In the genomic region with DNA sequence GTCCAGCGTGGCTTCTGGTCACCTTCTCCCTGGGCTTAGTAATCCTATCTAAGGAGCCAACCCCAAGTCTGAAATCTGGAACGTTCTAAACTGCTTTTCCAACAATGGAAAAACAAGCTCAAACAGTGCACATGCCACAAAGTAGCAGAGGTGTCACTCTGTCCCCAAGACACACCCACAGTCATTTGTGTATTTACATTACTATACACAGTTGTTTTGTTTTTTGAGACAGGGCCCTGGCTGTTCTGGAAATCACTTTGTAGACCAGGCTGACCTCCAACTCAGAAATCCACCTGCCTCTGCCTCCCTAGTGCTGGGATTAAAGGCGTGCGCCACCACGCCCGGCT, we compare ENCODE assay signal across 8 mouse cellular contexts. TPM values are rescaled to one million over a fixed set of nuclear protein-coding genes. Genes with fewer than 3 reads are reported as not detected.
A peak's percentile ranks its signal among the peaks of the same experiment; 100 is the strongest.
DNase-seq lines count a peak whose midpoint lies in the region; ATAC-seq and TF ChIP-seq lines count a peak whose summit lies in the region.

No protein-coding gene starts in this region.

- H3K27ac ChIP-seq in kidney, embryonic 15.5 days = peak overlapping the region; percentile 88
- H3K27ac ChIP-seq in cortical plate, adult 2 months (ENCODE audit: insufficient read depth, low read length) = 0 out of 2 replicates have a peak overlapping the region, but pooled peaks have one; percentile 38
- peak overlapping the region; percentile 79; the same call in 1 of the 2 replicates for H3K27ac ChIP-seq in hindbrain, postnatal 0 days
- H3K27ac ChIP-seq in midbrain, embryonic 14.5 days (replicated peaks; ENCODE audit: low read depth, low read length) = peak overlapping the region; percentile 73; the same call in 1 of the 2 replicates

- WGBS in kidney, embryonic 15.5 days = 62% methylated on average over 6 of the region's 6 CpGs
- 62% methylated on average over 6 of the region's 6 CpGs for WGBS in hindbrain, postnatal 0 days
- WGBS in midbrain, embryonic 14.5 days = 63% methylated on average over 6 of the region's 6 CpGs

- TF ChIP-seq POLR2A in cortical plate, adult 2 months (IDR thresholded peaks at IDR 0.05; ENCODE audit: extremely low read depth, insufficient read depth, low read length) = no peak

- no peak for DNase-seq in kidney, postnatal 10 days
- DNase-seq in hindbrain, postnatal 0 days (ENCODE audit: low spot score) = no peak
- no peak for DNase-seq in midbrain, embryonic 14.5 days
- DNase-seq in layer of hippocampus, postnatal 25 days (ENCODE audit: extremely low spot score in 1 of 2, low spot score in 1 of 2) = no peak
- no peak for DNase-seq in layer of hippocampus, adult 18-20 months (ENCODE audit: low spot score in 2 of 2)
- no peak for DNase-seq in layer of hippocampus, adult 11-12 months (ENCODE audit: low spot score)

- no peak; the same call in 1 of the 2 replicates for ATAC-seq in kidney, embryonic 15.5 days (replicated peaks; ENCODE audit: low FRiP score)
- ATAC-seq in hindbrain, postnatal 0 days = no peak
- ATAC-seq in midbrain, embryonic 14.5 days (ENCODE audit: low FRiP score, low TSS enrichment) = no peak

- peaks cover 23% of the 10 kb centered on the region for H3K4me1 ChIP-seq in kidney, embryonic 15.5 days
- H3K4me1 ChIP-seq in cortical plate, adult 2 months (ENCODE audit: control insufficient read depth, insufficient read depth, low read length) = peaks cover 2% of the 10 kb centered on the region
- peaks cover 8% of the 10 kb centered on the region; the same call in 1 of the 2 replicates for H3K4me1 ChIP-seq in hindbrain, postnatal 0 days (ENCODE audit: insufficient read depth, low read length)
- peaks cover 13% of the 10 kb centered on the region for H3K4me1 ChIP-seq in midbrain, embryonic 14.5 days (ENCODE audit: control insufficient read depth, insufficient read depth, low read length)

- no peaks in the 10 kb centered on the region for H3K27me3 ChIP-seq in kidney, embryonic 15.5 days
- no peaks in the 10 kb centered on the region for H3K27me3 ChIP-seq in hindbrain, postnatal 0 days (ENCODE audit: insufficient read depth, low read length)
- no peaks in the 10 kb centered on the region for H3K27me3 ChIP-seq in midbrain, embryonic 14.5 days (ENCODE audit: control insufficient read depth, insufficient read depth, low read length)

- no peaks in the 10 kb centered on the region for H3K9me3 ChIP-seq in kidney, embryonic 15.5 days (replicated peaks)
- H3K9me3 ChIP-seq in hindbrain, postnatal 0 days (ENCODE audit: low read length) = no peaks in the 10 kb centered on the region
- H3K9me3 ChIP-seq in midbrain, embryonic 14.5 days (ENCODE audit: control insufficient read depth, low read length) = no peaks in the 10 kb centered on the region

- peak overlapping the region; percentile 99 for H3K9ac ChIP-seq in kidney, embryonic 15.5 days
- peak overlapping the region; percentile 94; the same call in 1 of the 2 replicates for H3K9ac ChIP-seq in hindbrain, postnatal 0 days (replicated peaks; ENCODE audit: low read length)
- peak overlapping the region; percentile 96 for H3K9ac ChIP-seq in midbrain, embryonic 14.5 days (replicated peaks; ENCODE audit: low read length)

- peaks cover 13% of the 10 kb centered on the region for H3K36me3 ChIP-seq in kidney, embryonic 15.5 days
- no peaks in the 10 kb centered on the region for H3K36me3 ChIP-seq in hindbrain, postnatal 0 days (ENCODE audit: insufficient read depth, low read length)
- peaks cover 7% of the 10 kb centered on the region; the same call in 1 of the 2 replicates for H3K36me3 ChIP-seq in midbrain, embryonic 14.5 days (ENCODE audit: control insufficient read depth, insufficient read depth, low read length)

- H3K4me3 ChIP-seq in kidney, embryonic 15.5 days (replicated peaks) = peak overlapping the region; percentile 89
- peak overlapping the region; percentile 70 for H3K4me3 ChIP-seq in cortical plate, adult 2 months (ENCODE audit: insufficient read depth, low read length)
- peak overlapping the region; percentile 97 for H3K4me3 ChIP-seq in hindbrain, postnatal 0 days (ENCODE audit: low read length)
- peak overlapping the region; percentile 100 for H3K4me3 ChIP-seq in midbrain, embryonic 14.5 days (replicated peaks; ENCODE audit: low read depth, low read length)

- peak overlapping the region; percentile 82 for H3K4me2 ChIP-seq in kidney, embryonic 15.5 days
- H3K4me2 ChIP-seq in hindbrain, postnatal 0 days (ENCODE audit: low read depth, low read length) = peak overlapping the region; percentile 94
- peak overlapping the region; percentile 90 for H3K4me2 ChIP-seq in midbrain, embryonic 14.5 days (ENCODE audit: low read length)

- no peak for TF ChIP-seq CTCF in cortical plate, adult 2 months (IDR thresholded peaks at IDR 0.05; ENCODE audit: extremely low read depth, insufficient read depth, low read length)
- no peak for TF ChIP-seq CTCF in hindbrain, postnatal 0 days (IDR thresholded peaks at IDR 0.05; ENCODE audit: low read depth)

RNA-seq across cellular contexts. Expression of gene Pelp1, which starts 0.4 kb away (rescaled TPM):
- 40.1 and 42.1 TPM in 2 replicates for polyA plus RNA-seq in kidney, embryonic 15.5 days (2015; fragmentation: Nextera tagmentation; extraction: Ambion mirVana)
- 19.0 and 20.2 TPM in 2 replicates for polyA plus RNA-seq in cortical plate, adult 2 months (2012; rRNA removed)
- 33.7 and 57.5 TPM in 2 replicates for total RNA-seq in hindbrain, postnatal 0 days (2014; rRNA removed)
- 23.6 and 25.5 TPM in 2 replicates for polyA plus RNA-seq in hindbrain, postnatal 0 days (2015; fragmentation: Nextera tagmentation; extraction: Ambion mirVana)
- 28.2 and 34.0 TPM in 2 replicates for polyA plus RNA-seq in midbrain, embryonic 14.5 days (2014; fragmentation: Nextera tagmentation; extraction: Ambion mirVana)
- total RNA-seq in layer of hippocampus, postnatal 25 days (2021) = 10 to 100 TPM; 32.8 to 34.3 TPM
- total RNA-seq in layer of hippocampus, adult 18-20 months (2021) = 10 to 100 TPM; 32.0 to 37.2 TPM

RNA-seq across cellular contexts. Expression of gene Arrb2, which starts 22.2 kb away (rescaled TPM):
- 15.4 and 15.5 TPM in 2 replicates for polyA plus RNA-seq in kidney, embryonic 15.5 days (2015; fragmentation: Nextera tagmentation; extraction: Ambion mirVana)
- 58.1 and 61.5 TPM in 2 replicates for polyA plus RNA-seq in cortical plate, adult 2 months (2012; rRNA removed)
- total RNA-seq in hindbrain, postnatal 0 days (2014; rRNA removed) = 83.3 and 106 TPM in 2 replicates
- polyA plus RNA-seq in hindbrain, postnatal 0 days (2015; fragmentation: Nextera tagmentation; extraction: Ambion mirVana) = 51.9 and 56.3 TPM in 2 replicates
- 56.5 and 93.0 TPM in 2 replicates for polyA plus RNA-seq in midbrain, embryonic 14.5 days (2014; fragmentation: Nextera tagmentation; extraction: Ambion mirVana)
- 100 to 1,000 TPM in 1 of 2 experiments, 10 to 100 TPM in 1; 90.7 to 104 TPM for total RNA-seq in layer of hippocampus, postnatal 25 days (2021)
- total RNA-seq in layer of hippocampus, adult 18-20 months (2021) = 100 to 1,000 TPM in 1 of 2 experiments, 10 to 100 TPM in 1; 93.5 to 100 TPM

RNA-seq across cellular contexts. Expression of gene Med11, which starts 41.4 kb away (rescaled TPM):
- polyA plus RNA-seq in kidney, embryonic 15.5 days (2015; fragmentation: Nextera tagmentation; extraction: Ambion mirVana) = 38.8 and 42.0 TPM in 2 replicates
- polyA plus RNA-seq in cortical plate, adult 2 months (2012; rRNA removed) = 14.8 and 15.4 TPM in 2 replicates
- total RNA-seq in hindbrain, postnatal 0 days (2014; rRNA removed) = 22.9 and 23.7 TPM in 2 replicates
- polyA plus RNA-seq in hindbrain, postnatal 0 days (2015; fragmentation: Nextera tagmentation; extraction: Ambion mirVana) = 29.3 and 30.5 TPM in 2 replicates
- 42.9 and 51.5 TPM in 2 replicates for polyA plus RNA-seq in midbrain, embryonic 14.5 days (2014; fragmentation: Nextera tagmentation; extraction: Ambion mirVana)
- 10 to 100 TPM; 15.5 to 17.4 TPM for total RNA-seq in layer of hippocampus, postnatal 25 days (2021)
- total RNA-seq in layer of hippocampus, adult 18-20 months (2021) = 10 to 100 TPM; 13.7 to 16.7 TPM

RNA-seq across cellular contexts. Expression of gene Zmynd15, which starts 49.0 kb away (rescaled TPM):
- polyA plus RNA-seq in kidney, embryonic 15.5 days (2015; fragmentation: Nextera tagmentation; extraction: Ambion mirVana) = 0.63 and 0.66 TPM in 2 replicates
- 0.44 and 0.47 TPM in 2 replicates for polyA plus RNA-seq in cortical plate, adult 2 months (2012; rRNA removed)
- 0.11 and 1.2 TPM in 2 replicates for total RNA-seq in hindbrain, postnatal 0 days (2014; rRNA removed)
- polyA plus RNA-seq in hindbrain, postnatal 0 days (2015; fragmentation: Nextera tagmentation; extraction: Ambion mirVana) = 0.39 and 0.96 TPM in 2 replicates
- polyA plus RNA-seq in midbrain, embryonic 14.5 days (2014; fragmentation: Nextera tagmentation; extraction: Ambion mirVana) = 0.24 and 0.61 TPM in 2 replicates
- under 1 TPM; 0.37 to 0.42 TPM for total RNA-seq in layer of hippocampus, postnatal 25 days (2021)
- under 1 TPM; 0.20 to 0.27 TPM for total RNA-seq in layer of hippocampus, adult 18-20 months (2021)

RNA-seq across cellular contexts. Expression of gene Cxcl16, which starts 49.5 kb away (rescaled TPM):
- 6.0 and 6.9 TPM in 2 replicates for polyA plus RNA-seq in kidney, embryonic 15.5 days (2015; fragmentation: Nextera tagmentation; extraction: Ambion mirVana)
- polyA plus RNA-seq in cortical plate, adult 2 months (2012; rRNA removed) = 1.7 and 2.4 TPM in 2 replicates
- 2.8 and 3.3 TPM in 2 replicates for total RNA-seq in hindbrain, postnatal 0 days (2014; rRNA removed)
- 3.4 and 4.1 TPM in 2 replicates for polyA plus RNA-seq in hindbrain, postnatal 0 days (2015; fragmentation: Nextera tagmentation; extraction: Ambion mirVana)
- 0.50 and 2.1 TPM in 2 replicates for polyA plus RNA-seq in midbrain, embryonic 14.5 days (2014; fragmentation: Nextera tagmentation; extraction: Ambion mirVana)
- 1 to 10 TPM in 1 of 2 experiments, under 1 TPM in 1; 0.62 to 1.1 TPM for total RNA-seq in layer of hippocampus, postnatal 25 days (2021)
- total RNA-seq in layer of hippocampus, adult 18-20 months (2021) = 1 to 10 TPM in 1 of 2 experiments, under 1 TPM in 1; 0.82 to 1.3 TPM

Comparison
In these comparisons a context has a peak if more than half of its experiments do, and no peak if none do; other contexts are left out.
1. H3K27ac ChIP-seq: peak in every context shown above with its lines; median percentile 88 in kidney, embryonic 15.5 days; 79 in hindbrain, postnatal 0 days; 73 in midbrain, embryonic 14.5 days; 38 in cortical plate, adult 2 months.